Mouse (Mus musculus) heart, postnatal 10 days (tissue): ENCODE measurements at regions not wholly inside any gene's neighbourhood (a gene's known extent, or its start where the extent isn't known, plus 50 kb on each side); places are given as distances from the start of the nearest gene placed in this dataset.

ENCODE experiments used
- DNase-seq, 2 experiments: peaks; one replicate each; pipeline ENCODE4 v3.0.0; 2021
- intact Hi-C: fragments of 180-260 bp; cut with DNase I; formaldehyde crosslinking; loops from one replicate; pipeline ENCODE4 v1.15.1; 2025

GRCm38 (mm10) chr1:41055761-41056160, 250.4 kb downstream of the Tmem182 start:
- intact Hi-C loops, result no loop called here
- DNase-seq, result no peak

- intact Hi-C loops, result no loop called here
- no peak for DNase-seq
Observed at GRCm38 (mm10) chr1:41065130-41065529, 259.7 kb downstream of the Tmem182 start.

GRCm38 (mm10) chr1:41104869-41105268, 299.5 kb downstream of the Tmem182 start:
- intact Hi-C loops, result no loop called here
- DNase-seq, result no peak

- DNase-seq, result no peak
- intact Hi-C loops, result no loop called here
Observed at GRCm38 (mm10) chr1:41121636-41122175, 316.3 kb downstream of the Tmem182 start.

- intact Hi-C loops, result no loop called here
- DNase-seq, result no peak
Observed at GRCm38 (mm10) chr1:41131410-41131809, 326.0 kb downstream of the Tmem182 start.

GRCm38 (mm10) chr1:41133143-41133542, 327.7 kb downstream of the Tmem182 start:
- no peak for DNase-seq
- intact Hi-C loops, result no loop called here

- intact Hi-C loops, result no loop called here
- peak; percentile 48 to 50 for DNase-seq
Observed at GRCm38 (mm10) chr1:41133946-41134345, 328.5 kb downstream of the Tmem182 start.

- intact Hi-C loops, result no loop called here
- no peak for DNase-seq
Observed at GRCm38 (mm10) chr1:41139725-41140124, 334.3 kb downstream of the Tmem182 start.

GRCm38 (mm10) chr1:41140542-41140941, 335.1 kb downstream of the Tmem182 start:
- intact Hi-C loops, result no loop called here
- no peak for DNase-seq

GRCm38 (mm10) chr1:41141992-41142391, 336.6 kb downstream of the Tmem182 start:
- intact Hi-C loops, result no loop called here
- no peak for DNase-seq

- peak; percentile 9 to 36 for DNase-seq
- intact Hi-C loops, result loop anchor here (5.0 kb wide), 1 partner anchor 1560 kb away; no protein-coding TSS in a partner anchor
Observed at GRCm38 (mm10) chr1:41152516-41152915, 347.1 kb downstream of the Tmem182 start.

- no peak for DNase-seq
- intact Hi-C loops, result loop anchor here (5.0 kb wide), 1 partner anchor 1559 kb away; no protein-coding TSS in a partner anchor
Observed at GRCm38 (mm10) chr1:41153174-41153999, 348.0 kb downstream of the Tmem182 start.

GRCm38 (mm10) chr1:41154198-41154597, 348.8 kb downstream of the Tmem182 start:
- DNase-seq, result no peak
- intact Hi-C loops, result loop anchor here (5.0 kb wide), 1 partner anchor 1558 kb away; no protein-coding TSS in a partner anchor

- DNase-seq, result no peak
- intact Hi-C loops, result no loop called here
Observed at GRCm38 (mm10) chr1:41156946-41157345, 351.5 kb downstream of the Tmem182 start.

- no peak for DNase-seq
- intact Hi-C loops, result no loop called here
Observed at GRCm38 (mm10) chr1:41157651-41158513, 352.5 kb downstream of the Tmem182 start.

- intact Hi-C loops, result no loop called here
- DNase-seq, result no peak
Observed at GRCm38 (mm10) chr1:41165878-41166786, 360.7 kb downstream of the Tmem182 start.

GRCm38 (mm10) chr1:41166787-41167420, 361.5 kb downstream of the Tmem182 start:
- intact Hi-C loops, result no loop called here

GRCm38 (mm10) chr1:41186991-41187390, 381.6 kb downstream of the Tmem182 start:
- intact Hi-C loops, result no loop called here
- peak; percentile 9 to 10 for DNase-seq

More at GRCm38 (mm10) chr1:41166787-41167420, 361.5 kb downstream of the Tmem182 start:
- DNase-seq, result no peak

- intact Hi-C loops, result no loop called here
- no peak for DNase-seq
Observed at GRCm38 (mm10) chr1:41212876-41213275, 407.5 kb downstream of the Tmem182 start.

GRCm38 (mm10) chr1:41225851-41226250, 420.4 kb downstream of the Tmem182 start:
- intact Hi-C loops, result no loop called here
- no peak for DNase-seq
